Mouse (Mus musculus) left cerebral cortex, postnatal 14 days (tissue): ENCODE data around the gene Fer1l4. TPM values are rescaled to one million over a fixed set of nuclear protein-coding genes. Genes with fewer than 3 reads are reported as not detected.
A peak's percentile ranks its signal among the peaks of the same experiment; 100 is the strongest.

Source experiments
- DNase-seq, 2 experiments: peaks; one replicate each; pipeline ENCODE4 v3.0.0; 2021 to 2022; ENCODE audit warnings: low spot score in 2 of 2, mixed read lengths in 1 of 2
- intact Hi-C: fragments of 180-260 bp; cut with DNase I; formaldehyde crosslinking; loops from one replicate; pipeline ENCODE4 v1.15.1; 2025
- long read RNA-seq, 2 experiments: library from polyadenylated mRNA; stranded (forward); transcript quantifications; one replicate each; pipeline ENCODE4 v2.0.0; 2021
- total RNA-seq, 2 experiments: library from RNA; stranded (reverse); gene quantifications; 2 replicates each; pipeline ENCODE4 v1.2.3; 2021

Gene Fer1l4
- not detected for total RNA-seq
- long read RNA-seq, experiment 1 = 0 reads
- long read RNA-seq, experiment 2 = 0 reads

DNA sequence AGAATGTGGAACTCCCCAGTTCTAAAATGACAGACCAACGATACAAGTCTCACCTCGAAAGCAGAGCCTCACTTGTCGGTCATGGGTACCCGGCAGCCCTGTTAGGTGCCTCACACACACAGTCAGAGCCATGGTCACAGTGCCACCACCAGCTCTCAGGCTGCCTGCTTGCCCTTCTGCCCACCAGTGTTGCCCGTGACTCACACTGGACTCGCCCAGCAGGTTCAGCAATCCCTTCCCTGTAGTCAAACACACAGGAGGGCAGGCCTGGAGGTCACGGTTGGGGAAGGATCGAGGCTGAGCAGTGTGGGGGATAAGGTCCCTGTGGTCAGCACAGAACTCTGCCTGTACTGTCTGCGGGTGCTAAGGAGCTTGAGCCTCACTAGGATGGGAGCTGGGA lies at the start of gene Fer1l4:
Gene Fer1l4 (minus strand): TSS at position 132 of the 400 bp plus-strand sequence.
- DNase-seq = no peak
- intact Hi-C loops = no loop called here

DNA sequence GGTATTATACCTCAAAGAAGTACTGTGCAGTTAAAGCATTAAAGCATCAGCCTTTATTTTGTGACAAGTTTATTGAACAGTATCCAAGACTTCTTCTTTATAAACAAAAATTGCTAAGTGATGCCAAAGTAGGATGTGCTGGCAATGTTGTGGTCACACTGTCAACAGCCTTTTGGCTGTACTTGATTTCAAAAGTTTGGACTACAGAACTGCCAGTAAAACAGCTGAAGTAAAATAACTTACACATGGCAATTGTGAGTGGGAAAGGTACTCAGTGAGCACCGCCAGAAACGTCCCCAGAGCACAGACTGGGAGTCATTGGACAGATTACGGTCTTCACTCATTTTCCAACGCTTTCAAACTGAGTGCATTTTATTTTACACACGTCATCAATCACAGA lies 39.2 kb upstream of the Fer1l4 start:
- intact Hi-C loops = no loop called here
- DNase-seq = no peak

DNA sequence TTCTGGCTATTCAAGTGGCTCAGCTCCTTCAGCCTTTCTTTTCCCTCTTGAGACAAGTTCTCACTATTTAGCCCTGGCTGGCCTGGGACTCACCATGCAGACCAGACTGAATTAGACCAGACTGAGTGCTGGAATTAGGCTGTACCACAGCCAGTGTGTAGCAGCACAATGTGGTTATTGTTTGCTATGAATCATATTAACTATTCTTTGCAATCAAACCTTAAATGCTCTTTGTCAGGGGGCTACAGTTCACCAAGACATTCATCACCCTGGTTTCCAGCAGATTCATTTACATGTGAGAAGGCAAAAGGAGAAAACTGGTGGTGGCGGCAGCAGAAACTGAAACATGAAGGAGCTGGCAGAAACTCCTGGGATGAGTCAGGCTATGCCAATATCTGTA lies 37.1 kb upstream of the Fer1l4 start:
- intact Hi-C loops = no loop called here

DNA sequence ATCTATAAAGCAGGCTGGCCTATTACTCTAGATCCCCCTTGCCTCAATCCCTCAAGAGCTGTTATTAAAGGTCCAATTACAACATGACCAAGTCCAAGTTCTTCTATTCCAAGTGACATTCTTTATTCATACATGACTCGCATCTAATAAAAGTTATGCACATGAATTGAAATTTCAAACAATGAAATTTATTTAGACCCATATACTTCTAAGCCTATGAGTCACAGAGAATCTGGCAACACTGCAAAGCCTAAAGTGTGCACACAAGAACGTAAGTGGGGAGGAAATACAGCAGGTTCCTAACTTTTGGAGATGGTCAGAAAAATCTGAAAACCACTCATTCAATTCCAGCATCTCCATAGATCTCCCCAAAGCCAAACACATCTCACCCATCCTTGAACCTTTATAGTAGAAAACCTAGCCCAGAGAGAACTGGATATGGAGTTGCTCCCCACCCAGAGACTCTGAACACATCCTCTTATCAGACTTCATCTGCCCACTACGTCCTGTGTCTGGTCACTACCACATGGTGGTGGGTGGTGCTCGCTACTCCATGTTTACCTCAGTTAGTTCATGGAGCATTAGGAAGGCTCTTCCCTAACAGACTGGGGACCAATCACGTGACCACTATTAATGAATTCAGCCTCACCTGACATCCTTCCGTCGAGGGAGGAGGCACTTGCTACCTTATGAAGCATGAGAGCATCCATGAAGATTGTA lies 34.8 kb upstream of the Fer1l4 start:
- no peak for DNase-seq
- intact Hi-C loops = no loop called here

More for the DNA sequence above, 37.1 kb upstream of the Fer1l4 start:
- no peak for DNase-seq

DNA sequence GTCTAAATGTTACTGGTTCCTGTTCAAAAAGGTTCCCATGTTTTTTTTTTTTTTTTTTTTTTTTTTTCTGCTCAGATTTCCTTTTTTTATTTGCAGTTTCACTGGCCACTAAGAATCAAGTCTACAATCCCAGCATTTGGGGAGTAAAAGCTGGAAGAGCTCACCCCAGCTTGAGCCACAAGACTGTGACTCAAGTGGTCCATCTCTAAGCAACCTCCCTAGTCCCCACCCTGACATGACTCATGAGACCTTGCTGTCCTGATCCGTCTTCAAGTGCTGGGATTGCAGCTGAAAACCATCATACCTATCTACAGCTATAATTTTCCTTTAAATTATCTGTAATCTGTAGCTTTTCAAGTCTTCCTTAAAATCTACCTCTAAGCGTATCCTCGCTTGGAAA lies 31.8 kb upstream of the Fer1l4 start:
- intact Hi-C loops = no loop called here
- no peak for DNase-seq

DNA sequence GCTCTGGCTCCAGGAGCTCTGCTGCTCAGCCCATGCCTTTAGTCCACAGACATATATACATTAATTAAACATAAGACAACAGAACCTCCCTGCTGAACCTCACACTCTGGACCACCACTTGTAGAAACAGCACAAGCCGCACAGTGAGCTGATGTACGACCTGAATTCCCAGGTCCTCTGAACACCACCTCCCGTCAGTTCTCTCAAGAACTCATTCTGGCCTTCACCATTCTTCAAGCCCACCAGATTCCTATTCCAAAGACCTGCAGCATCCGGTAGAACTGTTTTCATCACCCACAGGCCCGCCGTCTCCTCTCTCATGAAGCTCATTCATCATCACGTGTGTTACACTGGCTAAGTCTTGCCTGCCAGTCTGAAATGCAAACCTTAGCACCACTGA lies 27.6 kb upstream of the Fer1l4 start:
- intact Hi-C loops = no loop called here
- no peak for DNase-seq

DNA sequence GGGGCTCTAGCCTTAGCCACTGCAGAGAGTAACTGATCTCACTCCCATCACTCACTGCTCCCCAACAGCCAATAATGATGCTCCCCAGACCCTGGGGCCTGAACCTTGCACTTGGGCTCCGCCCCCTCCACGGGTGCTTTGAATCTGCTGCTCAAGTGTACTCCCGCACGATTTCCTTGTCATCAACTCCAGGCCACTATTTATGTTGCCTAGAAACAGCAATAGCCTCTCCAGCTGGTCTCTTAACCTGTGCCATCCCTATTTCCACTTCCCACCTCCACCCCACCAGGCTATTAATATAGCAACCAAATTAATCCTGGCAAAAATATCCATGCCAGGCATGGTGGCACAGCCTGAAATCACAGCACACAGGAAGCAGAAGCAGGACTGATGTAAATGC lies 26.9 kb upstream of the Fer1l4 start:
- intact Hi-C loops = no loop called here

DNA sequence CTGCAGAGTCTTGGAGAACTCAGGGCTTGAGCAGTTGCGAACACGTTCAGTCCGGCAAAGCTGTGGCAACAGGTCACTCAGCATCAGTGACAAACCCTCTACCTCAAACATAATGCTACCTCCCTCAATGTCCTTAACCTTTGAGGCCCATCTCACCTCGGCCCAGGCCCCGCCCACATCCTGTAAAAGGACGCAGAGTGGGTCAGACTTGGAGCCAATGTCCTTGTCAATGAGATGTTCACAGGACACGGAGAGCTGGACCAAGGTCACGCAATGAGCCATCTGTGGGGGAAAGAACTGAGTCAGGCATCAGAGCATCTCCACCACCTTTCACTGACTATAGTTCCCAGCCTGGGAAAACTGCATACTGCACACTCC lies 26.4 kb upstream of the Fer1l4 start:
- intact Hi-C loops = no loop called here
- DNase-seq = no peak

More for the DNA sequence above, 26.9 kb upstream of the Fer1l4 start:
- no peak for DNase-seq

DNA sequence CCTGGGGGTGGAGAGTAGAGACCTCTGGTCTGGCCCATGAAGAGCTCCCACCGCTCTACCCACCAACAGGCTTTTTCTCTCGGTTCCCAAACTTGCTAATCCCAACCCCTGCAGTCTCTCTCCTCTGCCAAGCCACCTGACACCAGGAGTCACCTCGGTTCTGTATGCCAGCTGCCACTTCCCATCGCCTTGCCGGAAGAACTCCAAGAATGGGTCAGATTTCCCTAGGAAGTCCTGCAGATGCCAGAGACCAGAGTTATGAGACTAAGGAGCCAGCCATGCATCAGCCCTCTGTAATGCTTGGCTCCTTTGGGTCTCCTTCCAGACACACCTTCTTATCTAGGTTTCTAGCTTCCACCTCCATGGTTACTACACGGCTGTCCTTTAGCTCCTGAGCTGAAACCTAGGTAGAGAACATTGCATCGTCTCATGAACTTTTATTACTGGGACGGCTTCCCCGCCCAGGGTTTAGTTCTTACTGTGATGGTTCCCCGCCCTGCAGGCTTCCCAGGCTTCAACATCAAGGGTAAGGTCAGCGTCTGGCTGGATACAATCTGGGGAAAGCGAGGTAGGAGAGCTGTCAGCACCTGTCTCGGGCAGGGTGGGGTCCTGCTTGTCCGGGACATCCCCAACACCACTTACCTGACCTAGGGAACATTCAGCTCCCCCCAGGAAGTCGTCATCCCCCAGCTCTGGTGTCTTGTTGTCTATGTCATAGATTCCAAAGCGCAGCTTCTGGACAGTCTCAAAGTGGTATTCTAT lies 25.9 kb upstream of the Fer1l4 start:
- intact Hi-C loops = no loop called here
- DNase-seq = no peak

DNA sequence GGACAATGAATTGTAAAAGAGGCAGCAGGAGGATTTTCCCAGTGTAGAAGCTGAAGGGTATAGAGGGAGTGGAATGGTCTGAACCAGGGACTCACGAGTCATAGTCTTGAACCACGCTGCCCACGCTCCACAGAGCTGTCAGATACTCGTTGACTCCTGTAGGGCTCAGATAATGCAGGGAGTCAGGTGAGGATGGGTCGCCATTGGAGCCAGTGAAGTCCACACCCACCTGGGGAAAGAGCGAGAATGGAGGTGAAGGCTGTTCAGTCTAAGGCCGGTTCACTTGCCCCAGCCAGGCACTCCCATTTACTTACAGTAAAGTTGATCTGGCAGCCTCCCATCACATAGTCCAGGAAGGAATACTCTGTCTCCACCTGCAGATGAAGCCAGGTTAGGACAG lies 24.7 kb upstream of the Fer1l4 start:
- intact Hi-C loops = no loop called here
- DNase-seq = no peak

DNA sequence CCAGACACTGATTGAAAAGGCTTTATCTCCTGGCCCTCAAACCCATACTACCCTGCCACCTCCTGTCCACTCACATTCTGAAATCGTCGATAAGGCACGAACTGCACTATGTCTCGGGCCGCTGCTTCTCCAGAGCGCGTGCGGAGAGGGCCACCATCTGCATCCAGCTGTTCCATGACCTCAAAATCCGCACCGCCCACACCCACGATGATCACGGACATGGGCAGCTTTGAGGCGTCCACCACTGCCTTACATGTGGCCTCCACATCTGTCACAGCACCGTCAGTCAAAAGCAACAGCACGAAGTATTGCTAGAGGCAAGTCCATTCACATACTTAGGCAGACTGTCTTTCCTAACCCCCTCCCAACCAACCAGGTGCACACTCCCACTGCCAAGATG lies 21.0 kb upstream of the Fer1l4 start:
- no peak for DNase-seq
- intact Hi-C loops = no loop called here

DNA sequence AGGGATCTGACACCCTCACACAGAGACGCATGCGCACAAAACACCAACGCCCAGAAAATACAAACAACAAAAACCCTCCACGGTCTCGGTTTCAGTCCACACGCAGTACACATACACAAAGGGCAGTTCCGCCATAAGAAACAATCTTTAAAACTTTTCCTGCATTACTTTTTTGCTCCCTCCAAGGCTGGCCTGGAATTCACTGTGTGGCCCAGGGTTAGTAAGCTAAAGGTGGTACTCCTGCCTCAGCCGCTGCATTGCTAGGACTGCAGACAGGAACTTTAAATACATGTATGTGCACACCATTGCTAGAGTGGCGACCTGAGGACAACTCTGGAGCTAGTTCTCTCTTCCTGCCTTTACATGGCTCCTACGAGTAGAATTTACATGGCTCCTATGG lies 18.5 kb upstream of the Fer1l4 start:
- DNase-seq = no peak
- intact Hi-C loops = no loop called here

DNA sequence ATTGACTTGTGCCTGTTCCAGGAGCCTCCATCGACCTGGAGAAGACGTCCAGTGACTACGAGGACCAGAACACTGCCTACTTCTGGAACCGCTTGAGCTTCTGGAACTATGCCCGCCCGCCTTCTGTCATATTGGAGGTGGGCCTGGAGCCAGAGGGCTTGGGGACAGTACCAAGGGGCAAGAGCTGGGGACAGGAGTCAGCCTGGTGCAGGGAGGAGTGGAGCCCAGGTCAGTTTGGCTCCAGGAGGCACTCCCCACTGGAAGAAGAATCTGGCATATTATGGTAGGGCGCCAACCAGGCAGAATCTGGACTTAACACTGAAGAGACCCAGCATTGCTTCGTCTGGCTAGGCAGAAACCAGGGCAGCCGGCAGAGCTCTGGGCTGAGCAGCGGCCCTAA lies 15.2 kb upstream of the Fer1l4 start:
- DNase-seq = no peak
- intact Hi-C loops = no loop called here

DNA sequence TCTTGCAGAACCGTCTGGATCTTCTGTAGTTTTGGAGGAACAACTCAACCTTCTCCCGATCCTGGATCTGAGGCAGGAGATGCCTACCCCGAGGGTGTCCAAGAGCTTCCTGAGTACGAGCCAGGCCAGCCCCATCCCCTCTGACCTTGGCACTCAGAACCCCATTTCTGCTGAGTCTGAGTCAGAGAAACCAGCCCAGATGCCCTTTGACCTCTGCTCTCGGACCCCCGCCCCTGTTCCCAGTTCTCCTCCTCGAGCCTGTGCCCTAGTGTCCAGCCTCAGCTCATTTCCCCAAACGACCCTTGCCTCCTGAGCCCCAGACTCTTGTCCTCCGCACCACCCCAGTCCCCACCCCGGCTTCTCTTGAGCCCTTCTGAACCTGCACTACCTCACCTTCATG lies 13.4 kb upstream of the Fer1l4 start:
- no peak for DNase-seq
- intact Hi-C loops = no loop called here

DNA sequence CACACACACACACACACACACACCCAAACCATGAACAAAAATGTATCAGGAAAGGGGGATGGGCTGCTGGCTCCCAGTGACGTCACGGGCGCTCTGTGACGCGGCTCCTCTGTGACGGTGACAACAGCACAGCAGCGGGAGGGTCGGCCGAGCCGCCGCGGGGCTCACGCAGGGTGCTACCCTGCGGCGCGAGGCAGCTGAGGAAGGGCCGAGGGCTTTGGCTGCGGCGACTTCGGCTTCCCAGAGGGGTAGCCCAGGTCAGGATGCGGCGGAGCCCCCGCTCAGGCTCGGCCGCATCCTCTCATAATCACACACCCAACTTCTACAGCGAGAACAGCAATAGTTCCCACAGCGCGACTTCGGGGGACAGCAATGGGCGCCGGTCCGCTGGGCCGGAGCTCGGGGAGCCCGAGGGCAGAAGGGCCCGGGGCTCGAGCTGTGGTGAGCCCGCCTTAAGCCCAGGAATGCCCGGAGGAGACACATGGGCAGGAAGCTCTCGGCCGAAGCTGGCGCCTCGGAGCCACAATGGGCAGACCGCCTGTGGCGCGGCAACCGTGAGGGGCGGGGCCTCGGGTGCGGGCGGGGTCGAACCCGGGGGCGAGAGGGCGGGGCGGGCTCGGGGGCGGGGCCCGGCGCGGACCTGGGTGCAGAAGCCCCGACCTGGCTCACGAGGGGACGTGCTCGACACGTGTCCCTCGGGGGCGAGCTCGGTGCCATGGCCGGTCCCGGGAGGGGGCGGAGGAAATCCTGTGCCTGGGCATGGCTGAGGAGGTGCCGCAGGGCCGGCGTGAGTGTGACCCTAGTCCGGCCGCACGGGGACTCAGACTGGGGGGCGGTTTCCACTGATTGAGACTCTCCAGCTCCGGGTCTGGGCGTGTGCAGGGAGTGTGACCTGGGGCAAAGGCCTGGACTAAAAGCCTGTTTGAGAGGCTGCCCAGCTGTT lies 12.6 kb upstream of the Fer1l4 start, which contains the start of gene Spag4:
Gene Spag4 (plus strand): TSS at position 77 of the 943 bp plus-strand sequence.
- intact Hi-C loops = no loop called here
- peak; percentile 60 to 64 for DNase-seq

DNA sequence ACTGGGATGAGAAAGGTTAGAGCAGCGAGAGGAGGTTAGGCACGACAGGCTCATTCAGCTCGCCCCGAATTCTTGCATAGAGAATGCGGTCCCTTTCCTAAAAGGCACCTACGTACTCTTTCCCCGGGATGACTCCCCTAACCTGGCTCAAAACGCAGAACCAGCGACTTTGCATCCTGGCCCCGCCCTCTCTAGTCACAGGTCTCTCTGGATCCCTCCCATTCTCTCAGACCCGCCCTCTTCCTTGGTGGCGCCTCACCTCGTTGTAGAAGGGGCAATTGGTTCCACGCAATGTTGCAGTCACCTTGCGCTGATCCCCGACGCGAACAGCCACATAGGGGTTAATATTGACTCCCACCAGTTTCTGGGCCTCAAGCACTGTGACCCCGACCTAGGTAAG lies 4.8 kb downstream of the Fer1l4 start:
- no peak for DNase-seq
- intact Hi-C loops = no loop called here

DNA sequence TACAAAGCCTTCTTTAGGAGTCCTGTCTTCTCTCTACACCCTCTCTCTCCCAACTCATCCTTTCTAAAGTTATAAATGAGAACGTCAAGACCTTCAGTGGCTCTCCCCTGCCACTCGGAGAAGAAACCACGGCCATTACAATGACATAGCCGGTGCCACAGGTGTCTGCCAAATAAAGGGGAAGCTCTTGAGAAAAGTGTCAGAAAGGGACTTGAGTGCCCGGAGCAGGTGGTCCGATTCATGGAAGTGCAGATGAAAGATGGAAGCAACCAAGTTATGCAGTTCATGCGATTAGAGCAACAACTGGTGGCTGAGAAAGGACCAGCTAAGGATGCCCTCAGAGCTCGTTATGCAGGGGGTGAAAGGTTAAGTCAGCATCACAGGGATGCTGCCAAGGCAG lies 9.8 kb downstream of the Fer1l4 start:
- intact Hi-C loops = no loop called here
- no peak for DNase-seq

DNA sequence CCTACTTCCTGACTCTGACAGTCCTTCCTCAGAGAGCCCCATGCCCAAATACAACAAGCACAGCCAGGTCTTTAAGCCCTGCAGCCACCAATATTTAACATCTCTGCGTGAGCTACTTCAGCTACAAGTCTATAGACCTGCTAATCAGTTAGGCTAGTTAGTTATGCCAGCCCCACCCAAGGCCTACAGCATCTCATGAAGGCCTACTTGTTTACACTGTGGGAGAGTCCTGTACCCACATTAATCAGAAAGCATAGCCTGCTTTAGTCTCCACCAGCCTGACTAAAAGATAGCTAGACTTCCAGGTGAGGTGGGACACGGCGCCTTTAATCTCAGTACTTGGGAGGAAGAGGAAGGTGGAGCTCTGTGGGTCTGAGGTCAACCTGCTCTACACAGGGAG lies 13.4 kb downstream of the Fer1l4 start:
- no peak for DNase-seq
- intact Hi-C loops = no loop called here

DNA sequence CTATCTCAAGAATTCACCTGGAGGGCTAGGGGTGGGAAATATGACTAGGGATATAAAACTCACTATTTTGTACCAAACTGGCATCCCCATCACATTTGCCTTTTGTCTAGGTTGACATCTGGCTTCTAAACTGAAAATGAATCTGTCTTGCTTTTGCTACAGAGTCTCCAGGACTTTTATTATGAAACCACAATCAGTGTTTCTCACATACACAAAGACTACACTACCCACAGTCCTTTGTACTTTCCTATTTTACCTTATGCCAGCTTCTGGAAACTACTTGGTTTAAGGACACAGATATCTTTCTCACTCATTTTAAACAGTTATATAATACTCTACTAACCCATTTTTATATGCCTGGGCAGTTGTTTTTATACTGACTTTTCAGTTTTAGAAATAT lies 27.3 kb downstream of the Fer1l4 start:
- peak in 1 of 2 experiments; percentile 49 for DNase-seq
- intact Hi-C loops = no loop called here

DNA sequence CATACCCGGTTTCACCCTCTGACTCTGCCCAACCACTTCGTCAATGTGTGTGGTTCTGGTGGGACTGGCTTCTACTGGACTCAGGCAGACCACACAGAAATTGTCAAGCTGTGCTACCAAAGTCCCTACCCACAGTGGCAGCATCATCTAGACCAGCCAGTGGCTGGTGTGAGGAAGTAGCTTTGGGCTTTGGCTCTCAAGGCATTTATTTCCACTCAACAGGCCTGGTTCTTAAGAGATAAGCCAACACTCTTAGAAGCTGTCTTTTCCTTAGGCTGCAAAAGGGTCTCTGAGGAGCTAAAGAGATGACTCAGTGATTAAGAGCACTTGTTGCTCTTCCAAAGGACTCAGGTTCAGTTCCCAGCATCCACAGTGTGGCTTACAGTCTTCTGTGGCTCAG lies 31.0 kb downstream of the Fer1l4 start:
- intact Hi-C loops = no loop called here
- no peak for DNase-seq
